19 mouse cellular contexts compared by ENCODE assay signal in genomic region chr3:133774229-133774628, GRCm38 (mm10).
DNase-seq lines count a peak whose midpoint lies in the region; ATAC-seq and TF ChIP-seq lines count a peak whose summit lies in the region.
"Had no signal": no experiment of that assay in that cellular context is flagged by ENCODE, and none has a peak within 500 bp of the region (broad histone marks: within the 10 kb centered on the region; RNA-seq: fewer than 3 reads in every experiment).

No protein-coding gene starts in this region.

- H3K27ac ChIP-seq in lung, embryonic 14.5 days (ENCODE audit: low read depth) = no peak overlapping the region
- no peak overlapping the region for H3K27ac ChIP-seq in embryonic facial prominence, embryonic 10.5 days (replicated peaks)
- H3K27ac ChIP-seq: embryonic facial prominence, embryonic 13.5 days; embryonic facial prominence, embryonic 15.5 days; forebrain, embryonic 10.5 days; forebrain, embryonic 12.5 days had no signal

- no peaks in the 10 kb centered on the region for H3K36me3 ChIP-seq in lung, embryonic 14.5 days (ENCODE audit: insufficient read depth)
- H3K36me3 ChIP-seq in embryonic facial prominence, embryonic 10.5 days (replicated peaks) = no peaks in the 10 kb centered on the region
- H3K36me3 ChIP-seq: embryonic facial prominence, embryonic 13.5 days; embryonic facial prominence, embryonic 15.5 days; forebrain, embryonic 10.5 days; forebrain, embryonic 12.5 days had no signal

- no peaks in the 10 kb centered on the region for H3K9me3 ChIP-seq in lung, embryonic 14.5 days (ENCODE audit: low read depth, low read length)
- no peaks in the 10 kb centered on the region for H3K9me3 ChIP-seq in embryonic facial prominence, embryonic 10.5 days
- H3K9me3 ChIP-seq: embryonic facial prominence, embryonic 13.5 days; embryonic facial prominence, embryonic 15.5 days; forebrain, embryonic 10.5 days; forebrain, embryonic 12.5 days had no signal

- no peaks in the 10 kb centered on the region for H3K4me1 ChIP-seq in lung, embryonic 14.5 days (ENCODE audit: insufficient read depth)
- H3K4me1 ChIP-seq in embryonic facial prominence, embryonic 10.5 days = no peaks in the 10 kb centered on the region
- H3K4me1 ChIP-seq: embryonic facial prominence, embryonic 13.5 days; embryonic facial prominence, embryonic 15.5 days; forebrain, embryonic 10.5 days; forebrain, embryonic 12.5 days had no signal

- 4% methylated on average over 3 of the region's 3 CpGs for WGBS in lung, embryonic 14.5 days
- WGBS in embryonic facial prominence, embryonic 10.5 days = 76% methylated on average over 3 of the region's 3 CpGs

- no peak for DNase-seq in lung, embryonic 14.5 days
- no peak for DNase-seq in lung, adult 18-20 months
- DNase-seq in embryo, embryonic 10 days (ENCODE audit: low spot score) = peak; percentile 62
- peak; percentile 48 for DNase-seq in embryo, embryonic 10.5 days (ENCODE audit: low spot score)
- peak; percentile 35 for DNase-seq in embryo, embryonic 9.5 days (ENCODE audit: extremely low spot score)
- no peak for DNase-seq in gastrocnemius, adult 18-20 months (ENCODE audit: low spot score)
- DNase-seq in embryonic facial prominence, embryonic 10.5 days (ENCODE audit: low spot score) = no peak
- DNase-seq in adipocyte (ENCODE audit: low spot score) = no peak
- DNase-seq: adrenal gland, adult 8-10 months; cerebellum, adult 11-12 months; cerebellum, adult 2 months; cerebellum, adult 9-10 months had no signal

- H3K4me2 ChIP-seq in lung, embryonic 14.5 days = no peak overlapping the region
- H3K4me2 ChIP-seq: embryonic facial prominence, embryonic 13.5 days; embryonic facial prominence, embryonic 15.5 days; forebrain, embryonic 12.5 days had no signal

- H3K9ac ChIP-seq in lung, embryonic 14.5 days = no peak overlapping the region
- H3K9ac ChIP-seq: embryonic facial prominence, embryonic 13.5 days; embryonic facial prominence, embryonic 15.5 days; forebrain, embryonic 12.5 days had no signal

- ATAC-seq in lung, embryonic 14.5 days (ENCODE audit: insufficient read depth) = peak; percentile 68; the same call in 1 of the 2 replicates
- ATAC-seq: forebrain, embryonic 14.5 days; forebrain, embryonic 16.5 days had no signal

- TF ChIP-seq CTCF in lung, embryonic 14.5 days (IDR thresholded peaks at IDR 0.05; ENCODE audit: low read depth) = no peak

- H3K27me3 ChIP-seq in lung, embryonic 14.5 days (ENCODE audit: insufficient read depth, low read length) = no peaks in the 10 kb centered on the region
- H3K27me3 ChIP-seq in embryonic facial prominence, embryonic 10.5 days (replicated peaks; ENCODE audit: low read depth, poor library complexity, severe bottlenecking) = no peaks in the 10 kb centered on the region
- H3K27me3 ChIP-seq: embryonic facial prominence, embryonic 13.5 days; embryonic facial prominence, embryonic 15.5 days; forebrain, embryonic 12.5 days had no signal

- H3K4me3 ChIP-seq in lung, embryonic 14.5 days (ENCODE audit: low read depth, low read length) = no peak overlapping the region
- no peak overlapping the region for H3K4me3 ChIP-seq in embryonic facial prominence, embryonic 10.5 days
- H3K4me3 ChIP-seq: embryonic facial prominence, embryonic 13.5 days; embryonic facial prominence, embryonic 15.5 days; erythroblast, embryonic 14.5 days; forebrain, embryonic 10.5 days; forebrain, embryonic 12.5 days had no signal

Comparison
In these comparisons a context has a peak if more than half of its experiments do, and no peak if none do; other contexts are left out.
1. DNase-seq: peak in embryo, embryonic 10 days (single experiment), embryo, embryonic 10.5 days (single experiment) and embryo, embryonic 9.5 days (single experiment); none in lung, embryonic 14.5 days (single experiment), lung, adult 18-20 months (0 of 2), gastrocnemius, adult 18-20 months (single experiment), embryonic facial prominence, embryonic 10.5 days (single experiment) and adipocyte (single experiment).